Mouse (Mus musculus): ENCODE results near the gene Atrnl1.

DNA sequence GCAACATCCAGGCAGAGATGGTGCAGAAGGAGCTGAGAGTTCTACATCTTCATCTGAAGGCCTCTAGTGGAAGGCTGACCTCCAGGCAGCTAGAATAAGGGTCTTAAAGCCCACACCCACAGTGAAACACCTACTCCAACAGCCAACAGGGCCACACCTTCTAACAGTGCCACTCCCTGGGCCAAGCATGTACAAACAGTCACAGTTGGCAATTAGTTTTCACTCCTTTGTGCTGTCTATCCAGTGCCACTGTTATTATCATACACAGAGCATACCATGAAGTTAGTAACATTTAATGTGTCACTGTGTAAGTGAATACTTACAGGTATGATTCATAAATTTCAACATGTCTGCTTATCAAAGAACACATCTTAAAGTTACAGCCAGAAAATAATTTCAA lies 347.3 kb downstream of the Atrnl1 start:
- TF ChIP-seq CTCF (IDR thresholded peaks at IDR 0.05; ENCODE audit: extremely low read depth, insufficient read depth, low read length) (no peak), POLR2A (IDR thresholded peaks at IDR 0.05; ENCODE audit: extremely low read depth, insufficient read depth, low read length) (no peak)
